Mouse (Mus musculus) bone marrow macrophage, adult 2 months (primary cell): Measurements from ENCODE around the gene Tspan5.

Experiments
- CTCF ChIP-seq: IDR thresholded peaks from 2 replicates; pipeline ENCODE4 v1.5.1; 2012; ENCODE audit warnings: low read depth, mild to moderate bottlenecking, low read length, moderate library complexity
- POLR2A ChIP-seq: IDR thresholded peaks from 2 replicates; pipeline ENCODE4 v1.6.1; 2012; ENCODE audit warnings: mild to moderate bottlenecking, low read depth, low read length, borderline replicate concordance

DNA sequence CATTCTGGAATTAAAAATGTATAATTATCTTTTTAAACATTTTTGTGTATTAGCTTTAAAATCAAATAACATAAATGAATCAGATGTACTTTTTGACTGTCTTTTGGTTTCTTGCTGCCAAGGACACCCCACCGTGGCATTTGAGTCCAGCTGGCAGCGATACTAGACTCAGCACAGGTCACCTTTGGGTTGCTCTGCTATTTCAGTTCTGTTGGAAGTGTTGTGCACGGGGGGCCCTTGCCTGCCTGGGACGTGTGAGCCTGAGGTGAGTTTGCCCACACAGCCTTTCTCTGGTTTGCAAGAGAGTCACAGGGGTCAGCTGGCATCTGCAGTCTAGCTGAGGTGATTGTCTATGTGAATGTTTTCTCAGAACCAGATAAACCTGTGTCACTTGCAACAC is 65.8 kb downstream of the Tspan5 start:
- TF ChIP-seq CTCF (no peak), POLR2A (no peak)
